Mouse (Mus musculus) lung, postnatal 0 days (tissue): ENCODE results near the gene Pla2g6.

Source experiments
- CTCF ChIP-seq: IDR thresholded peaks from 2 replicates; pipeline ENCODE4 v1.5.1; 2016; ENCODE audit warnings: antibody characterized with exemption, mild to moderate bottlenecking
- EP300 ChIP-seq: IDR thresholded peaks from 2 replicates; pipeline ENCODE4 v1.6.1; 2016; ENCODE audit warnings: antibody characterized with exemption, mild to moderate bottlenecking, control low read depth

GRCm38 (mm10) chr15:79238036-79238435 is 90.2 kb downstream of the Pla2g6 start:
- no peak for TF ChIP-seq CTCF
- no peak for TF ChIP-seq EP300
